Mouse (Mus musculus) activated CD4-positive, CD25-positive, alpha-beta regulatory T cell (primary cell): ENCODE measurements around the gene Olfr177. TPM values are rescaled to one million over a fixed set of nuclear protein-coding genes. Genes with fewer than 3 reads are reported as not detected.

Experiments
- polyA plus RNA-seq, 2 experiments: library from polyadenylated mRNA; unstranded; fragments of 100-300 nt; shearing (Covaris generic); gene quantifications; one replicate each; pipeline ENCODE4 v1.2.1; 2017

The Olfr177 gene
- polyA plus RNA-seq = not detected

DNA sequence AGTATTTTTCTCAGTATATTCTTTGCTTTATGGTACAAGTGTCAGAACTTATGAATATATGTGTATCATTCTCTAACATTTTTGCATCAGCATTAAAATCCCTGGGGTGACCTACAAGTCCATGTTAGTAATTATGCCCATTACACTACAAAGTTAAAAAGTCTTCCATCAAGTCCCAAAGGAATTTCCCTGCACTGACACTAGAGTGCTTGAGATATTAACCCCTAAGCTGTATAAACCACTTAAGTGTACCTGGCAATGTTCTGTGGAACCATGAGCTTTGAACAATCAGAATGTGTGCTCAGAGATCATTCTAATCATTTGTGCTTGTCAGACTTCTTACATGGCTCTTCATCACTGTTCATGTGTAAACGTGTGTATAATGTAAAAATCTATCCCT lies at the start of gene Olfr177:
Olfr177 (minus strand) TSS at position 101 of the 400 bp plus-strand sequence.

GRCm38 (mm10) chr16:58891963-58892362 lies 17.4 kb upstream of the Olfr177 start, which contains the start of gene Olfr178:
Olfr178 (minus strand) TSS chr16:58892063.

GRCm38 (mm10) chr16:58826732-58827319 lies 47.7 kb downstream of the Olfr177 start, which contains the start of gene Olfr175-ps1:
Olfr175-ps1 (minus strand) TSS chr16:58826782.

Other genes starting within 250 kb of the Olfr177 start
- gene E330017A01Rik, start 236.0 kb downstream of the Olfr177 start, polyA plus RNA-seq = under 1 TPM; 0.19 to 0.26 TPM
- gene Cpox, start 204.5 kb downstream of the Olfr177 start, polyA plus RNA-seq = 10 to 100 TPM; 29.6 to 87.6 TPM
- 10 to 100 TPM in 1 of 2 experiments, 1 to 10 TPM in 1; 4.4 to 47.8 TPM for gene Gpr15, start 155.7 kb downstream of the Olfr177 start, polyA plus RNA-seq
- gene Cldnd1, start 146.9 kb downstream of the Olfr177 start, polyA plus RNA-seq = 100 to 1,000 TPM in 1 of 2 experiments, 10 to 100 TPM in 1; 81.2 to 182 TPM
- not detected for gene Olfr172, start 111.6 kb downstream of the Olfr177 start, polyA plus RNA-seq
- 1 to 10 TPM in 1 of 2 experiments, under 1 TPM in 1; 0.59 to 1.2 TPM for gene Olfr173, start 74.5 kb downstream of the Olfr177 start, polyA plus RNA-seq
- not detected for gene Olfr175-ps1, start 48.0 kb downstream of the Olfr177 start, polyA plus RNA-seq
- not detected for gene Olfr178, start 17.3 kb upstream of the Olfr177 start, polyA plus RNA-seq
- under 1 TPM in 1 of 2 experiments, not detected in 1; 0.08 TPM for gene Olfr181, start 54.0 kb upstream of the Olfr177 start, polyA plus RNA-seq
- not detected for gene Olfr180, start 54.6 kb upstream of the Olfr177 start, polyA plus RNA-seq
- gene Olfr183, start 120.6 kb upstream of the Olfr177 start, polyA plus RNA-seq = not detected
- not detected for gene Olfr186, start 155.5 kb upstream of the Olfr177 start, polyA plus RNA-seq
- under 1 TPM in 1 of 2 experiments, not detected in 1; 0.47 TPM for gene Olfr187, start 165.0 kb upstream of the Olfr177 start, polyA plus RNA-seq
- not detected for gene Olfr190, start 203.2 kb upstream of the Olfr177 start, polyA plus RNA-seq
- gene Olfr191, start 215.1 kb upstream of the Olfr177 start, polyA plus RNA-seq = not detected
- not detected for gene Olfr193, start 237.1 kb upstream of the Olfr177 start, polyA plus RNA-seq
- gene Olfr194, start 246.3 kb upstream of the Olfr177 start, polyA plus RNA-seq = under 1 TPM in 1 of 2 experiments, not detected in 1; 0.08 TPM